Mouse (Mus musculus) testis, adult 2 months (tissue): ENCODE measurements at regions not wholly inside any gene's neighbourhood (a gene's known extent, or its start where the extent isn't known, plus 50 kb on each side); places are given as distances from the start of the nearest gene placed in this dataset.

Source experiments
- CTCF ChIP-seq: fragments of 200-500 bp; IDR thresholded peaks from 2 replicates; pipeline ENCODE4 v1.5.1; 2012; ENCODE audit warnings: low read depth, mild to moderate bottlenecking, inconsistent platforms, low read length, moderate library complexity; ENCODE audit not compliant: control insufficient read depth, insufficient read depth, insufficient replicate concordance
- POLR2A ChIP-seq: fragments of 200-500 bp; IDR thresholded peaks from 2 replicates; pipeline ENCODE4 v1.6.1; 2012; ENCODE audit warnings: low read depth, mild to moderate bottlenecking, inconsistent platforms, low read length, moderate library complexity; ENCODE audit not compliant: control insufficient read depth

DNA sequence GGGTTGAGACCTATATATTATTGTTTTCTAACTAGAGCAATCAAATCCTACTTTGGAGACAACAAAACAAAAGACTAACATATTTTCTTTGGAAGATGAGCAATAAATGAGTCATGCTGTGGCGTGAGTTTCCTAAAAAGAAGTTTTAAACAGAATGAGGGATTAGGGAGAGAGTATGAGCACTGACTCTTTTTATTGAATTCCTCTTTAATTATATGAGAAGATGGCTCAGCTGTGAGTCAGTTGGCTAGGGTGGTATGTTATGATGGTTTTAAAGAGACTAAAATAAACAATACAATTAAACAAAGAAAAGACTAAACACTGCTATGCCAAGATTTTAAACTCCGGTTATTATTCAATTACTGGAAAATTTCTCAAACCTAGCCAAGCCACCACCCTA is 1357.6 kb downstream of the Zfp704 start:
- no peak for TF ChIP-seq POLR2A
- no peak for TF ChIP-seq CTCF
